Mouse (Mus musculus) C2C12 (cell line): ENCODE measurements around the gene Tctex1d1. TPM values are rescaled to one million over a fixed set of nuclear protein-coding genes. Genes with fewer than 3 reads are reported as not detected.

ENCODE experiments used
- H3K27me3 ChIP-seq: one replicate; pipeline ENCODE4 v1.6.1; 2011; ENCODE audit not compliant: control insufficient read depth, insufficient read depth, insufficient read length
- H3K36me3 ChIP-seq: one replicate; pipeline ENCODE4 v1.6.1; 2011; ENCODE audit not compliant: control insufficient read depth, insufficient read depth
- H3K4me3 ChIP-seq: one replicate; pipeline ENCODE4 v1.5.1; 2011; ENCODE audit warnings: mild to moderate bottlenecking, control low read depth; ENCODE audit not compliant: poor library complexity, insufficient read depth, severe bottlenecking
- H3K79me2 ChIP-seq: one replicate; pipeline ENCODE4 v1.6.1; 2011; ENCODE audit not compliant: control insufficient read depth, insufficient read depth
- H3K79me3 ChIP-seq: one replicate; pipeline ENCODE4 v1.6.1; 2011; ENCODE audit warnings: low read depth, control low read depth
- H3ac ChIP-seq: one replicate; pipeline ENCODE3; 2011; ENCODE audit warnings: low read depth; ENCODE audit not compliant: control insufficient read depth, insufficient read length
- CEBPB ChIP-seq: IDR thresholded peaks from one replicate; pipeline ENCODE4 v1.6.1; 2011; ENCODE audit warnings: low read depth, mild to moderate bottlenecking, control low read depth, moderate library complexity
- CTCF ChIP-seq: IDR thresholded peaks from one replicate; pipeline ENCODE4 v1.5.1; 2011; ENCODE audit not compliant: control insufficient read depth, insufficient read depth, insufficient read length
- FOSL1 ChIP-seq: IDR thresholded peaks from one replicate; pipeline ENCODE4 v1.8.0; 2011; ENCODE audit warnings: mild to moderate bottlenecking, low read length; ENCODE audit not compliant: poor library complexity, insufficient read depth, severe bottlenecking
- MAX ChIP-seq: IDR thresholded peaks from one replicate; pipeline ENCODE4 v1.6.1; 2011; ENCODE audit warnings: mild to moderate bottlenecking, control low read depth
- MYOD1 ChIP-seq: IDR thresholded peaks from one replicate; pipeline ENCODE4 v1.6.1; 2011; ENCODE audit warnings: low read depth; ENCODE audit not compliant: control insufficient read depth, insufficient read length
- MYOG ChIP-seq: IDR thresholded peaks from one replicate; pipeline ENCODE4 v1.6.1; 2011; ENCODE audit not compliant: control insufficient read depth, insufficient read length; ENCODE audit errors: extremely low read depth
- USF1 ChIP-seq: IDR thresholded peaks from one replicate; pipeline ENCODE4 v1.6.1; 2011; ENCODE audit warnings: low read depth, mild to moderate bottlenecking, control low read depth, moderate library complexity
- polyA plus RNA-seq: library from polyadenylated mRNA; unstranded; fragments of >200 nt; fragmentation: generic; extraction: Trizol; gene quantifications from one replicate; pipeline ENCODE4 v1.2.1, GENCODE M21; 2012; ENCODE audit warnings: missing spikeins

Tctex1d1 gene
- polyA plus RNA-seq, 1 experiment = not detected

- no peak overlapping the region for H3K4me3 ChIP-seq
Observed at GRCm38 (mm10) chr4:102989391-102989790, 11.0 kb downstream of the Tctex1d1 start.

GRCm38 (mm10) chr4:102990016-102990415 is 11.6 kb downstream of the Tctex1d1 start:
- Histone ChIP-seq H3K79me2 (no peaks in the 10 kb centered on the region), H3K36me3 (no peaks in the 10 kb centered on the region), H3K4me3 (no peak overlapping the region), H3K79me3 (no peaks in the 10 kb centered on the region), H3ac (no peak overlapping the region), H3K27me3 (no peaks in the 10 kb centered on the region)
- no peak for TF ChIP-seq FOSL1
- no peak for TF ChIP-seq MAX
- no peak for TF ChIP-seq USF1
- TF ChIP-seq MYOD1 = no peak
- TF ChIP-seq MYOG = no peak
- TF ChIP-seq CEBPB = no peak

More at GRCm38 (mm10) chr4:102989391-102989790, 11.0 kb downstream of the Tctex1d1 start:
- no peak for TF ChIP-seq MYOD1
- H3K27me3 ChIP-seq = no peaks in the 10 kb centered on the region
- H3K79me3 ChIP-seq = no peaks in the 10 kb centered on the region
- H3K79me2 ChIP-seq = no peaks in the 10 kb centered on the region
- H3ac ChIP-seq = no peak overlapping the region
- H3K36me3 ChIP-seq = no peaks in the 10 kb centered on the region

GRCm38 (mm10) chr4:102990595-102991340 is 12.4 kb downstream of the Tctex1d1 start:
- TF ChIP-seq FOSL1 (no peak), CEBPB (no peak), MAX (no peak), MYOG (no peak), MYOD1 (no peak), CTCF (no peak), USF1 (no peak)
- Histone ChIP-seq H3K79me2 (no peaks in the 10 kb centered on the region), H3K79me3 (no peaks in the 10 kb centered on the region), H3K36me3 (no peaks in the 10 kb centered on the region), H3K27me3 (no peaks in the 10 kb centered on the region), H3ac (no peak overlapping the region), H3K4me3 (no peak overlapping the region)

GRCm38 (mm10) chr4:102991685-102992084 is 13.3 kb downstream of the Tctex1d1 start:
- Histone ChIP-seq H3K79me2 (no peaks in the 10 kb centered on the region), H3ac (no peak overlapping the region), H3K27me3 (no peaks in the 10 kb centered on the region), H3K4me3 (no peak overlapping the region), H3K79me3 (no peaks in the 10 kb centered on the region), H3K36me3 (no peaks in the 10 kb centered on the region)
- TF ChIP-seq FOSL1 = no peak
- no peak for TF ChIP-seq MYOD1

GRCm38 (mm10) chr4:103004681-103005080 is 26.3 kb downstream of the Tctex1d1 start:
- Histone ChIP-seq H3K4me3 (no peak overlapping the region), H3K79me3 (no peaks in the 10 kb centered on the region), H3K79me2 (no peaks in the 10 kb centered on the region), H3K27me3 (no peaks in the 10 kb centered on the region), H3ac (no peak overlapping the region), H3K36me3 (no peaks in the 10 kb centered on the region)
- TF ChIP-seq FOSL1 (no peak), CEBPB (no peak), MYOD1 (no peak), USF1 (no peak), CTCF (no peak), MAX (no peak), MYOG (no peak)

GRCm38 (mm10) chr4:103005190-103005945 is 27.0 kb downstream of the Tctex1d1 start:
- no peaks in the 10 kb centered on the region for H3K79me2 ChIP-seq
- H3ac ChIP-seq = no peak overlapping the region
- TF ChIP-seq MYOD1 (no peak), MAX (no peak), USF1 (no peak), CTCF (no peak), CEBPB (no peak), FOSL1 (no peak), MYOG (no peak)
- no peaks in the 10 kb centered on the region for H3K79me3 ChIP-seq
- H3K27me3 ChIP-seq = no peaks in the 10 kb centered on the region
- no peak overlapping the region for H3K4me3 ChIP-seq
- H3K36me3 ChIP-seq = no peaks in the 10 kb centered on the region
